Comparison of ENCODE assay signal across 8 mouse cellular contexts in the genomic region with DNA sequence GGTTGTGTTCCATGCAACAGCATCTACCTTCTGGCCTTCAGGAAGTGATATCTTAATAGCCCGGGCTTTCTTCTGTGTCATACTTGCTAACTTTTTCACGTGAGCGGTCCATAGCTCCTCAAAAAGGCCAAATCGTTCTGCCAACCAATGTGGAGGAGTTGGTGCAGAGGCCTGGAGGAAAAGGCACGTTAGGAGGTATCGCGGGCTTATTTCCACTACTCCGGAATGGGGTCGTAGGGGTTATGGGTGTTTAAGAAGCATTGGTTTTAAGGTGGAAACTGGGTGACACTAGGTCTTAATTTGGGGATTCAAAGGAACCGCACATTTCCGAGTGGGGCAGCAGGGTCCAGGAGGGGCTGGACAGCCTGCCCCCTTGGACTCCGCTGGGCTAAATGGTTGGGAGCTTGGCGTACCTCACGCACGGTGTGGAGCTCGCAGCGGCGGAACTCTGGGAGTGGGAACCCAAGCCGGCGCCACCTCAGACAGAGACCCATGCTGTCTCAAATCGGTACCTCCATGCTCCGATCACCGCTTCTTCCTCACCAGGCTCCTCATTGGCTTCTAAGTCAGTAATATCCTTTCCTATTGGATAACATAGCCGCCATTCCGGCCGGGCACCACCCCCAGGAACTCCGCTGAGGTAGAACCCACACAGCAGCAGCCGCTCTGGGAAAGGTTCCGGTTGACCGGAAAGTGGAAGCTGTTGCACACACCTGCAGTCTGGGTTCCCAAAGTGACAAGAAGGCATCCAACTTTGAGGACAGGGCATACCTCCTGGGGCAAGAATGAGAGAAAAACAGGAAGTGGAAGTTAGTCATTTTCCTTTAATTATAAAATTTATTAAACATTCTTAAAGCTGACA. TPM values are rescaled to one million over a fixed set of nuclear protein-coding genes. Genes with fewer than 3 reads are reported as not detected.
DNase-seq lines count a peak whose midpoint lies in the region; ATAC-seq and TF ChIP-seq lines count a peak whose summit lies in the region.

No protein-coding gene starts in this region.

- H3K27me3 ChIP-seq in heart, embryonic 12.5 days (replicated peaks): no peaks in the 10 kb centered on the region
- H3K27me3 ChIP-seq in kidney, postnatal 0 days (ENCODE audit: insufficient read depth, low read length): no peaks in the 10 kb centered on the region
- no peaks in the 10 kb centered on the region for H3K27me3 ChIP-seq in liver, embryonic 11.5 days (replicated peaks; ENCODE audit: control insufficient read depth, insufficient read depth, low read length)
- H3K27me3 ChIP-seq in stomach, embryonic 14.5 days (ENCODE audit: control insufficient read depth, insufficient read depth, low read length): no peaks in the 10 kb centered on the region

- peaks cover 34% of the 10 kb centered on the region for H3K36me3 ChIP-seq in heart, embryonic 12.5 days
- H3K36me3 ChIP-seq in kidney, postnatal 0 days (ENCODE audit: insufficient read depth, low read length): peaks cover 30% of the 10 kb centered on the region
- peaks cover 23% of the 10 kb centered on the region for H3K36me3 ChIP-seq in liver, embryonic 11.5 days (ENCODE audit: control insufficient read depth, insufficient read depth, low read length)
- peaks cover 24% of the 10 kb centered on the region for H3K36me3 ChIP-seq in stomach, embryonic 14.5 days (ENCODE audit: control insufficient read depth, insufficient read depth, low read length)

- peak overlapping the region; percentile 91 for H3K9ac ChIP-seq in heart, embryonic 12.5 days
- H3K9ac ChIP-seq in kidney, postnatal 0 days (ENCODE audit: low read depth, low read length): peak overlapping the region; percentile 77
- H3K9ac ChIP-seq in liver, embryonic 11.5 days (ENCODE audit: low read depth, low read length): peak overlapping the region; percentile 80
- peak overlapping the region; percentile 71 for H3K9ac ChIP-seq in stomach, embryonic 14.5 days (replicated peaks; ENCODE audit: low read depth, low read length)

- no peak for TF ChIP-seq CTCF in kidney, postnatal 0 days (IDR thresholded peaks at IDR 0.05; ENCODE audit: low read depth)

- WGBS in heart, embryonic 12.5 days: under 1% methylated on average over 30 of the region's 30 CpGs
- under 1% methylated on average over 30 of the region's 30 CpGs for WGBS in kidney, postnatal 0 days
- under 1% methylated on average over 30 of the region's 30 CpGs for WGBS in liver, embryonic 11.5 days
- WGBS in stomach, embryonic 14.5 days: under 1% methylated on average over 30 of the region's 30 CpGs

- H3K4me1 ChIP-seq in heart, embryonic 12.5 days (replicated peaks): peaks cover 11% of the 10 kb centered on the region
- no peaks in the 10 kb centered on the region for H3K4me1 ChIP-seq in kidney, postnatal 0 days (replicated peaks; ENCODE audit: insufficient read depth, low read length)
- 0 out of 2 replicates have a peak, but pooled peaks cover 3% of the 10 kb centered on the region for H3K4me1 ChIP-seq in liver, embryonic 11.5 days (replicated peaks; ENCODE audit: control insufficient read depth, insufficient read depth, low read length)
- no peaks in the 10 kb centered on the region for H3K4me1 ChIP-seq in stomach, embryonic 14.5 days (ENCODE audit: control insufficient read depth, insufficient read depth, low read length)

- H3K4me2 ChIP-seq in heart, embryonic 12.5 days: peak overlapping the region; percentile 96
- H3K4me2 ChIP-seq in kidney, postnatal 0 days (ENCODE audit: low read length): peak overlapping the region; percentile 66
- H3K4me2 ChIP-seq in liver, embryonic 11.5 days: peak overlapping the region; percentile 81
- peak overlapping the region; percentile 83 for H3K4me2 ChIP-seq in stomach, embryonic 14.5 days (replicated peaks; ENCODE audit: low read depth, low read length)

- peak overlapping the region; percentile 81 for H3K4me3 ChIP-seq in heart, embryonic 12.5 days
- H3K4me3 ChIP-seq in kidney, postnatal 0 days (replicated peaks; ENCODE audit: low read depth, low read length): peak overlapping the region; percentile 81
- peak overlapping the region; percentile 74 for H3K4me3 ChIP-seq in liver, embryonic 11.5 days (ENCODE audit: low read depth, low read length)
- peak overlapping the region; percentile 85 for H3K4me3 ChIP-seq in stomach, embryonic 14.5 days (ENCODE audit: low read depth, low read length)

- ATAC-seq in erythroid progenitor cell, adult 5-6 weeks (replicated peaks; ENCODE audit: low FRiP score, poor library complexity, severe bottlenecking): peak; percentile 99
- ATAC-seq in heart, embryonic 12.5 days (ENCODE audit: insufficient number of reproducible peaks, low FRiP score): peak; percentile 96
- peak; percentile 96 for ATAC-seq in kidney, postnatal 0 days (replicated peaks; ENCODE audit: low FRiP score, low read depth)
- peak; percentile 98 for ATAC-seq in liver, embryonic 11.5 days (replicated peaks; ENCODE audit: low FRiP score)
- peak; percentile 99 for ATAC-seq in stomach, embryonic 14.5 days (ENCODE audit: insufficient number of reproducible peaks, insufficient read depth, low FRiP score, low read depth)

- DNase-seq in CD4-positive helper T cell, adult 2 months (ENCODE audit: low read depth, low spot score): peak; percentile 91
- DNase-seq in brain, embryonic 18.5 days (ENCODE audit: low read depth, low spot score): peak; percentile 86
- DNase-seq in kidney, postnatal 0 days (ENCODE audit: low spot score): peak; percentile 97
- peak; percentile 86 for DNase-seq in liver, embryonic 11.5 days (ENCODE audit: low spot score)
- peak; percentile 90 for DNase-seq in naive thymus-derived CD4-positive, alpha-beta T cell, adult 2 months (ENCODE audit: low read depth)

- no peaks in the 10 kb centered on the region for H3K9me3 ChIP-seq in heart, embryonic 12.5 days (replicated peaks)
- H3K9me3 ChIP-seq in kidney, postnatal 0 days (replicated peaks; ENCODE audit: low read length): no peaks in the 10 kb centered on the region
- no peaks in the 10 kb centered on the region for H3K9me3 ChIP-seq in liver, embryonic 11.5 days (ENCODE audit: control insufficient read depth, low read length)
- no peaks in the 10 kb centered on the region for H3K9me3 ChIP-seq in stomach, embryonic 14.5 days (ENCODE audit: control insufficient read depth, low read depth, low read length)

- H3K27ac ChIP-seq in heart, embryonic 12.5 days (ENCODE audit: poor library complexity, severe bottlenecking): peak overlapping the region; percentile 73
- H3K27ac ChIP-seq in kidney, postnatal 0 days: peak overlapping the region; percentile 51
- H3K27ac ChIP-seq in liver, embryonic 11.5 days (ENCODE audit: low read depth, low read length): peak overlapping the region; percentile 54; the same call in 1 of the 2 replicates
- peak overlapping the region; percentile 49; the same call in 1 of the 2 replicates for H3K27ac ChIP-seq in stomach, embryonic 14.5 days (ENCODE audit: low read length)

RNA-seq across cellular contexts. Expression of a gene that starts 5.4 kb away (rescaled TPM):
- total RNA-seq in erythroid progenitor cell, adult 5-6 weeks (2015; ENCODE audit: low replicate concordance): 0.84 and 15.9 TPM in 2 replicates
- 8.0 and 20.9 TPM in 2 replicates for total RNA-seq in erythroid progenitor cell, adult 5-6 weeks (2017; ENCODE audit: low replicate concordance)
- polyA plus RNA-seq in heart, embryonic 12.5 days (2016; fragmentation: Nextera tagmentation; extraction: Ambion mirVana): 43.6 TPM in 2 replicates
- 28.7 and 34.7 TPM in 2 replicates for polyA plus RNA-seq in kidney, postnatal 0 days (2015; fragmentation: Nextera tagmentation; extraction: Ambion mirVana)
- polyA plus RNA-seq in liver, embryonic 11.5 days (2014; fragmentation: Nextera tagmentation; extraction: Ambion mirVana): 97.9 and 102 TPM in 2 replicates
- 46.8 and 47.5 TPM in 2 replicates for polyA plus RNA-seq in stomach, embryonic 14.5 days (2014; fragmentation: Nextera tagmentation; extraction: Ambion mirVana)

RNA-seq across cellular contexts. Expression of a gene that starts 15.2 kb away (rescaled TPM):
- total RNA-seq in erythroid progenitor cell, adult 5-6 weeks (2015; ENCODE audit: low replicate concordance): 6.5 TPM in 1 of 2 replicates, not detected in the other
- not detected in 2 replicates for total RNA-seq in erythroid progenitor cell, adult 5-6 weeks (2017; ENCODE audit: low replicate concordance)
- 82.4 and 90.1 TPM in 2 replicates for polyA plus RNA-seq in heart, embryonic 12.5 days (2016; fragmentation: Nextera tagmentation; extraction: Ambion mirVana)
- 173 and 178 TPM in 2 replicates for polyA plus RNA-seq in kidney, postnatal 0 days (2015; fragmentation: Nextera tagmentation; extraction: Ambion mirVana)
- 30.4 and 31.7 TPM in 2 replicates for polyA plus RNA-seq in liver, embryonic 11.5 days (2014; fragmentation: Nextera tagmentation; extraction: Ambion mirVana)
- polyA plus RNA-seq in stomach, embryonic 14.5 days (2014; fragmentation: Nextera tagmentation; extraction: Ambion mirVana): 27.0 and 35.8 TPM in 2 replicates

Comparison
In these comparisons a context has a peak if more than half of its experiments do, and no peak if none do; other contexts are left out.
1. Peak in every context shown above with its lines: DNase-seq, ATAC-seq, H3K4me3 ChIP-seq and H3K27ac ChIP-seq.